8 mouse cellular contexts compared by ENCODE assay signal in the genomic region with DNA sequence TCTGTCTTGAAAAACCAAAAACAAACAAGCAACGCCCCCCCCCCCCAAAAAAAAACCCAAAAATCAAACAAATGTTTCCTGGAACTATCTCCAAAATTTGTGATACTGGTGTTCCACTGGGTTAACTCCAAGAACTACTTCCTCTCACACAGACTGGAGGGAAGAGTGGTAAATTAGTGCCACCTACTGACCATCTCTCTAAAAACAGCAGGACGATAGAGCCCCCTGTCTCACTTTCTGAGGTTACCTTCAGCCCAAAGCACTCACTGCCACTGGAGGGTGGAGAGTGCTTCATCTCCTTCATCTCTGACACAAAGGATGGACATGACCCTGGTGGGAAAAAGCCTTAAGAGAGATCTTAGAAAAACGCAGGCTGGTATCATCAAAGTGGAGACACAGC. TPM values are rescaled to one million over a fixed set of nuclear protein-coding genes. Genes with fewer than 3 reads are reported as not detected.
DNase-seq lines count a peak whose midpoint lies in the region; ATAC-seq and TF ChIP-seq lines count a peak whose summit lies in the region.
"Had no signal": no experiment of that assay in that cellular context is flagged by ENCODE, and none has a peak within 500 bp of the region (broad histone marks: within the 10 kb centered on the region; RNA-seq: fewer than 3 reads in every experiment).

No protein-coding gene starts in this region.

- no peak for TF ChIP-seq POLR2A in kidney, adult 2 months (IDR thresholded peaks at IDR 0.05; ENCODE audit: low read depth, low read length)
- no peak for TF ChIP-seq POLR2A in MEL (IDR thresholded peaks at IDR 0.05; ENCODE audit: control insufficient read depth in 1 of 2, insufficient read depth in 1 of 2, low read depth in 1 of 2, low read length in 2 of 2, poor library complexity in 1 of 2)
- TF ChIP-seq POLR2A in limb, embryonic 14.5 days (IDR thresholded peaks at IDR 0.05; ENCODE audit: borderline replicate concordance, extremely low read depth, insufficient read depth, insufficient read length), result no peak

- H3K9me3 ChIP-seq in MEL (replicated peaks; ENCODE audit: insufficient read depth, low read length), result no peaks in the 10 kb centered on the region
- H3K9me3 ChIP-seq in limb, embryonic 14.5 days (ENCODE audit: control insufficient read depth, low read length), result no peaks in the 10 kb centered on the region

- TF ChIP-seq EP300 in MEL (IDR thresholded peaks at IDR 0.05; ENCODE audit: low read depth in 1 of 2, low read length in 2 of 2), result no peak

- no peaks in the 10 kb centered on the region for H3K79me2 ChIP-seq in MEL (ENCODE audit: control insufficient read depth, insufficient read depth, low read length, poor library complexity)

- no peak overlapping the region for H3K4me2 ChIP-seq in limb, embryonic 14.5 days (replicated peaks; ENCODE audit: low read depth, low read length, severe bottlenecking)

- H3K27ac ChIP-seq in kidney, adult 2 months (ENCODE audit: insufficient read depth, low read depth, low read length), result no peak overlapping the region
- no peak overlapping the region for H3K27ac ChIP-seq in MEL (ENCODE audit: control insufficient read depth, low read depth, low read length)
- no peak overlapping the region for H3K27ac ChIP-seq in limb, embryonic 14.5 days (replicated peaks; ENCODE audit: low read depth, low read length)

- no peak overlapping the region for H3K9ac ChIP-seq in MEL (ENCODE audit: control insufficient read depth, low read depth, low read length, poor library complexity, severe bottlenecking)
- H3K9ac ChIP-seq in limb, embryonic 14.5 days (ENCODE audit: low read depth, low read length, severe bottlenecking), result no peak overlapping the region

- peak; percentile 91 for TF ChIP-seq RAD21 in MEL (IDR thresholded peaks at IDR 0.05; ENCODE audit: low read depth, low read length)

- WGBS in kidney, adult 2 months, result under 1% methylated on average over 3 of the region's 3 CpGs
- 4% methylated on average over 3 of the region's 3 CpGs for WGBS in limb, embryonic 14.5 days

- H3K4me1 ChIP-seq in kidney, adult 2 months (ENCODE audit: control insufficient read depth, insufficient read depth, low read length), result no peaks in the 10 kb centered on the region
- no peaks in the 10 kb centered on the region for H3K4me1 ChIP-seq in MEL (ENCODE audit: control insufficient read depth in 1 of 2, insufficient read depth in 2 of 2, low read length in 2 of 2)
- H3K4me1 ChIP-seq in limb, embryonic 14.5 days (ENCODE audit: control insufficient read depth, insufficient read depth, low read length), result no peaks in the 10 kb centered on the region

- no peak overlapping the region for H3K4me3 ChIP-seq in kidney, adult 2 months (ENCODE audit: insufficient read depth, low read depth, low read length)
- H3K4me3 ChIP-seq in MEL (ENCODE audit: control insufficient read depth in 1 of 2, insufficient read depth in 1 of 2, low read depth in 2 of 2, low read length in 2 of 2), result no peak overlapping the region
- no peak overlapping the region for H3K4me3 ChIP-seq in limb, embryonic 14.5 days (replicated peaks; ENCODE audit: low read length)
- H3K4me3 ChIP-seq: myocyte had no signal

- H3K36me3 ChIP-seq in kidney, adult 2 months (ENCODE audit: control insufficient read depth, insufficient read depth, low read length), result no peaks in the 10 kb centered on the region
- H3K36me3 ChIP-seq in MEL (ENCODE audit: control insufficient read depth in 1 of 2, insufficient read depth in 2 of 2, low read length in 2 of 2), result no peaks in the 10 kb centered on the region
- no peaks in the 10 kb centered on the region for H3K36me3 ChIP-seq in limb, embryonic 14.5 days (ENCODE audit: control insufficient read depth, insufficient read depth, low read length)

- peak; percentile 58 for TF ChIP-seq CTCF in kidney, adult 2 months (conservative IDR thresholded peaks at IDR 0.05; ENCODE audit: insufficient read depth, insufficient read length, low read depth, low read length)
- peak; percentile 21 to 91 (median 50); a peak in 5 of 6 replicates for TF ChIP-seq CTCF in MEL (IDR thresholded peaks at IDR 0.05 in 2 of 3, conservative IDR thresholded peaks at IDR 0.05 in 1 of 3; ENCODE audit: control insufficient read depth in 1 of 3, insufficient read depth in 1 of 3, low read depth in 2 of 3, low read length in 3 of 3, poor library complexity in 1 of 3, severe bottlenecking in 1 of 3)

- no peaks in the 10 kb centered on the region for H3K27me3 ChIP-seq in kidney, adult 2 months (replicated peaks; ENCODE audit: control insufficient read depth, insufficient read depth, low read length)
- H3K27me3 ChIP-seq in MEL (ENCODE audit: control insufficient read depth in 1 of 2, insufficient read depth in 2 of 2, low read length in 2 of 2), result no peaks in the 10 kb centered on the region; a peak in 1 of 4 replicates
- no peaks in the 10 kb centered on the region for H3K27me3 ChIP-seq in limb, embryonic 14.5 days (ENCODE audit: control insufficient read depth, insufficient read depth, low read length)

- peak; percentile 73 for ATAC-seq in limb, embryonic 14.5 days (ENCODE audit: low FRiP score, low read depth)

- DNase-seq in kidney, adult 2 months, result peak; percentile 65
- DNase-seq in kidney, adult 11 months, result no peak
- peak; percentile 23 to 35 for DNase-seq in B cell, adult 2 months
- peak; percentile 70 for DNase-seq in MEL (ENCODE audit: low read depth, low spot score)
- peak; percentile 35 for DNase-seq in fibroblast of lung, adult 2 months (ENCODE audit: low read depth)
- DNase-seq in limb, embryonic 14.5 days (ENCODE audit: low spot score), result peak; percentile 78
- peak; percentile 17 for DNase-seq in thymus, postnatal 4 days

TF ChIP-seq in MEL, 35 proteins besides CTCF, POLR2A, EP300 and RAD21:
- TF ChIP-seq TCF12 (IDR thresholded peaks at IDR 0.05; ENCODE audit: low read depth, low read length), result no peak
- TF ChIP-seq MAZ (IDR thresholded peaks at IDR 0.05; ENCODE audit: low read depth, low read length), result no peak
- no peak for TF ChIP-seq POLR2AphosphoS5 (IDR thresholded peaks at IDR 0.05; ENCODE audit: borderline replicate concordance, low read depth, low read length)
- no peak for TF ChIP-seq HCFC1 (IDR thresholded peaks at IDR 0.05; ENCODE audit: low read depth, low read length)
- TF ChIP-seq ZC3H11A (IDR thresholded peaks at IDR 0.05; ENCODE audit: low read depth, low read length), result peak; percentile 67
- TF ChIP-seq MAX (IDR thresholded peaks at IDR 0.05; ENCODE audit: low read length), result no peak
- TF ChIP-seq SMC3 (IDR thresholded peaks at IDR 0.05; ENCODE audit: low read depth, low read length), result peak; percentile 67
TF ChIP-seq in MEL: peak in this region for 2.

RNA-seq across cellular contexts. Expression of a gene that starts 10.8 kb away (rescaled TPM):
- 24.4 and 25.8 TPM in 2 replicates for polyA plus RNA-seq in kidney, adult 2 months (2012; rRNA removed)
- total RNA-seq in MEL (2012; rRNA removed), result 38.7 and 38.8 TPM in 2 replicates
- polyA plus RNA-seq in MEL (2012; ENCODE audit: insufficient read depth in 1 of 2, insufficient read length in 2 of 2, low read depth in 1 of 2, low replicate concordance in 2 of 2, missing spikeins in 1 of 2), result 10 to 100 TPM in 1 of 2 experiments, not detected in 1; 32.4 TPM
- 19.6 and 23.8 TPM in 2 replicates for polyA plus RNA-seq in limb, embryonic 14.5 days (2012; rRNA removed)
- 52.7 and 55.6 TPM in 2 replicates for polyA plus RNA-seq in limb, embryonic 14.5 days (2014; fragmentation: Nextera tagmentation; extraction: Ambion mirVana)

RNA-seq across cellular contexts. Expression of a gene that starts 18.3 kb away (rescaled TPM):
- polyA plus RNA-seq in kidney, adult 2 months (2012; rRNA removed), result 1.1 and 1.4 TPM in 2 replicates
- total RNA-seq in MEL (2012; rRNA removed), result not detected in 2 replicates
- under 1 TPM in 1 of 2 experiments, not detected in 1; 0.01 TPM for polyA plus RNA-seq in MEL (2012; ENCODE audit: insufficient read depth in 1 of 2, insufficient read length in 2 of 2, low read depth in 1 of 2, low replicate concordance in 2 of 2, missing spikeins in 1 of 2)
- polyA plus RNA-seq in limb, embryonic 14.5 days (2012; rRNA removed), result 5.5 and 6.5 TPM in 2 replicates
- polyA plus RNA-seq in limb, embryonic 14.5 days (2014; fragmentation: Nextera tagmentation; extraction: Ambion mirVana), result 7.2 and 9.5 TPM in 2 replicates
